Mouse (Mus musculus): ENCODE results near the gene Spon1.
A peak's percentile ranks its signal among the peaks of the same experiment; 100 is the strongest.

DNA sequence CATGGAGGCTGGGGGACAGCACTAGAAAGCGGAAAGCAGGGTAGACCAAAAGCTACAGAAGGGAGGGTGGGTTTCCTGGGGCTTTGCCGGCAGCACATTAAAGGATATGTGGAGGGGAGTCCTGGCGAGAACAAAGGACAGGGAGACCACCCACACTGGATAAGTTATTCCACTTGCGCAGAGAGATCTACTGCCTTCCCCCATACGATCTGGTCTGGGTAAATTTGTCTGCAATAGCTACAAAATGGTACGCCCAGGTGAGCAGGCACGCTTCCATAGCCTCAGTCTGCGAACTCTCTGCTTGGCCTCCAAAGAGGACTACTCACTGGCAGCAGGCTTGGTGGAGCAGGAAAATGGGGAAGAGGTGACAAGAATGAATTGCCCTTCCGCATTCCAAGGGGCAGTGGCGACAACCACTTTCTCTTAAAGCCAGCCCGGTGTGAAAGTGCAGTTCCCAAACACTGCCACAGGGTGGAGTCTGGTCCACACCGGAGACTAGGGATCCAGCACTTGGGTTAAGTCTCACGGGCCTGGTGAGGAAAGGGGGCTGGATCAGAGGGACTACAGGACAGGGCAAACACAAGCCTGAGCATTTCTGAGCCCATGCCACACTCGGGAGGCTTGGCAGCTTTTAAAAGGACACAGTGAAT is 300.9 kb downstream of the Spon1 start:
- TF ChIP-seq CTCF (IDR thresholded peaks at IDR 0.05; ENCODE audit: control insufficient read depth, insufficient read depth, low read length) (peak; percentile 89), POLR2A (IDR thresholded peaks at IDR 0.05; ENCODE audit: borderline replicate concordance, control insufficient read depth, low read depth, low read length) (no peak)
